Mouse (Mus musculus) thymus, postnatal 4 days (tissue): Measurements from ENCODE around the gene Ier5.

Experiments
- DNase-seq: peaks from one replicate; pipeline ENCODE4 v3.0.0; 2021

Gene Ier5

GRCm38 (mm10) chr1:155052131-155052760, 47.2 kb downstream of the Ier5 start:
- no peak for DNase-seq

GRCm38 (mm10) chr1:155051701-155052127, 47.7 kb downstream of the Ier5 start:
- no peak for DNase-seq

GRCm38 (mm10) chr1:155050897-155051592, 48.4 kb downstream of the Ier5 start:
- no peak for DNase-seq

GRCm38 (mm10) chr1:155050174-155050573, 49.3 kb downstream of the Ier5 start:
- peak; percentile 60 for DNase-seq

- peak; percentile 99 for DNase-seq
Measured at GRCm38 (mm10) chr1:155048947-155049346, 50.5 kb downstream of the Ier5 start.
